Comparison of ENCODE assay signal across 7 mouse cellular contexts in the genomic region with DNA sequence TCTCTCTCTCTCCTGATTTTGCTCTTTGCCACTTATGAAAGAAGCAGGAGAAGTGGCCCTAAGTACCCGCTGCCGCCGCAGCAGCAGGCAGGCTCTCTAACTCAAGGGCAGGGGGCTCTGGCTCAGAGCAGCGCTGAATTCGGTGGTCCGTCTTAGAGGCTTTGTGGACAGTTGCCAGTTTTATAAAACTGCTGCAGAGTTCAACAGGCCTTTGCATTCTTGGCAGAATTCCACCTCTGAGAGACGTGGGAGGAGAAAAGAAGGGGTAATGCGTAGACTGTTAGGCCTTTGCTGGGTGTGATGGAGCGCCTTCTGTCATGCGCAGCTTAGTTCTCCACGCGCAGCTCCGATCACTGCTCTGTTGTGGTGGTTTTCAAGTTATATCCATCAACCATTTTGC.
DNase-seq lines count a peak whose midpoint lies in the region; ATAC-seq lines count a peak whose summit lies in the region.

No protein-coding gene starts in this region.

- intact Hi-C loops in heart, postnatal 14 days (cut with DNase I), result no loop called here

- H3K4me2 ChIP-seq in embryonic facial prominence, embryonic 15.5 days (replicated peaks), result peak overlapping the region; percentile 34
- H3K4me2 ChIP-seq in limb, embryonic 13.5 days (replicated peaks), result peak overlapping the region; percentile 46

- no peak overlapping the region; the same call in 1 of the 2 replicates for H3K4me3 ChIP-seq in embryonic facial prominence, embryonic 15.5 days (replicated peaks)
- peak overlapping the region; percentile 20; the same call in 1 of the 2 replicates for H3K4me3 ChIP-seq in limb, embryonic 13.5 days

- 22% methylated on average over 13 of the region's 13 CpGs for WGBS in embryonic facial prominence, embryonic 15.5 days
- 17% methylated on average over 13 of the region's 13 CpGs for WGBS in limb, embryonic 13.5 days

- DNase-seq in ovary, postnatal 14 days (ENCODE audit: low spot score), result peak; percentile 5
- no peak for DNase-seq in ovary, adult 18-20 months (ENCODE audit: low spot score)
- DNase-seq in heart, postnatal 14 days, result peak; percentile 19 to 52
- peak; percentile 38 to 51 for DNase-seq in right cerebral cortex, postnatal 10 days (ENCODE audit: low spot score in 2 of 2)
- DNase-seq in cerebellum, adult 9-11 months, result no peak

- H3K27ac ChIP-seq in embryonic facial prominence, embryonic 15.5 days (replicated peaks), result peak overlapping the region; percentile 30; the same call in 1 of the 2 replicates
- peak overlapping the region; percentile 59; the same call in 1 of the 2 replicates for H3K27ac ChIP-seq in limb, embryonic 13.5 days

- peak; percentile 54; the same call in 1 of the 2 replicates for ATAC-seq in embryonic facial prominence, embryonic 15.5 days (ENCODE audit: insufficient number of reproducible peaks, low FRiP score, low TSS enrichment, low read depth)
- ATAC-seq in limb, embryonic 13.5 days (ENCODE audit: low FRiP score, low read depth), result peak; percentile 96

- H3K36me3 ChIP-seq in embryonic facial prominence, embryonic 15.5 days, result no peaks in the 10 kb centered on the region
- no peaks in the 10 kb centered on the region for H3K36me3 ChIP-seq in limb, embryonic 13.5 days

- H3K4me1 ChIP-seq in embryonic facial prominence, embryonic 15.5 days, result peaks cover 4% of the 10 kb centered on the region; the same call in 1 of the 2 replicates
- peaks cover 12% of the 10 kb centered on the region for H3K4me1 ChIP-seq in limb, embryonic 13.5 days

- no peak overlapping the region for H3K9ac ChIP-seq in embryonic facial prominence, embryonic 15.5 days
- no peak overlapping the region for H3K9ac ChIP-seq in limb, embryonic 13.5 days

- H3K27me3 ChIP-seq in embryonic facial prominence, embryonic 15.5 days, result no peaks in the 10 kb centered on the region
- no peaks in the 10 kb centered on the region for H3K27me3 ChIP-seq in limb, embryonic 13.5 days

- H3K9me3 ChIP-seq in embryonic facial prominence, embryonic 15.5 days (replicated peaks), result no peaks in the 10 kb centered on the region
- H3K9me3 ChIP-seq in limb, embryonic 13.5 days, result no peaks in the 10 kb centered on the region

Comparison
In these comparisons a context has a peak if more than half of its experiments do, and no peak if none do; other contexts are left out.
1. DNase-seq: peak in ovary, postnatal 14 days (single experiment), heart, postnatal 14 days (2 of 2) and right cerebral cortex, postnatal 10 days (2 of 2); none in ovary, adult 18-20 months (single experiment) and cerebellum, adult 9-11 months (single experiment).